24 mouse cellular contexts compared by ENCODE assay signal in the genomic region with DNA sequence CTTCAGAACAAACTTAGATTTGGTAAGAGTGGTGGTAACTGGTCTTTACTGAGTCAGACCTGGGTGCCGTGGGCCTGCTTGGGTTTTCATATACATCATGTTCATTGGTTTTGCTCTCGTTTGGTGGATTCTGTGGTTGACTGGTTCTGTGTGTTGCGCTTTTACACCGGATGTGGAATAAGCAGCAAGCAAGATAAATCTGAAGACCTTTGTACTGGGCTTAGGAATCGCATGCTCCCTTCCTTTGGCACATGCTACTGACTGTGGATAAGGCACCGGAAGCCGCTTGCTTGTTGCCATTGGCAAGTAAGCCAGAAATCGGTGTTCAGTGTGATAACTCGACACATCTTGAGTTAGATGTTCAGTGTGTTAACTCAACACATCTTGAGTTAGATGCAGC. TPM values are rescaled to one million over a fixed set of nuclear protein-coding genes. Genes with fewer than 3 reads are reported as not detected.
DNase-seq lines count a peak whose midpoint lies in the region; ATAC-seq and TF ChIP-seq lines count a peak whose summit lies in the region.
"Had no signal": no experiment of that assay in that cellular context is flagged by ENCODE, and none has a peak within 500 bp of the region (broad histone marks: within the 10 kb centered on the region; RNA-seq: fewer than 3 reads in every experiment).

No protein-coding gene starts in this region.

- 79% methylated on average over 9 of the region's 9 CpGs for WGBS in intestine, postnatal 0 days
- 89% methylated on average over 9 of the region's 9 CpGs for WGBS in intestine, embryonic 15.5 days
- 91% methylated on average over 9 of the region's 9 CpGs for WGBS in limb, embryonic 10.5 days

- no peaks in the 10 kb centered on the region for H3K27me3 ChIP-seq in intestine, postnatal 0 days (replicated peaks; ENCODE audit: control insufficient read depth, insufficient read depth, low read length)
- H3K27me3 ChIP-seq in intestine, embryonic 15.5 days (replicated peaks) = no peaks in the 10 kb centered on the region
- H3K27me3 ChIP-seq in limb, embryonic 10.5 days (ENCODE audit: low read depth, poor library complexity, severe bottlenecking) = no peaks in the 10 kb centered on the region
- H3K27me3 ChIP-seq: midbrain, embryonic 12.5 days; neural tube, embryonic 15.5 days had no signal

- H3K9ac ChIP-seq in intestine, postnatal 0 days (ENCODE audit: low read depth, low read length) = no peak overlapping the region
- H3K9ac ChIP-seq in intestine, embryonic 15.5 days = no peak overlapping the region
- H3K9ac ChIP-seq: forebrain, postnatal 0 days; liver, postnatal 0 days; midbrain, embryonic 12.5 days; neural tube, embryonic 15.5 days had no signal

- H3K4me3 ChIP-seq in intestine, postnatal 0 days (ENCODE audit: low read depth, low read length) = no peak overlapping the region
- no peak overlapping the region for H3K4me3 ChIP-seq in intestine, embryonic 15.5 days (replicated peaks)
- no peak overlapping the region for H3K4me3 ChIP-seq in limb, embryonic 10.5 days
- H3K4me3 ChIP-seq: embryonic facial prominence, embryonic 10.5 days; midbrain, embryonic 12.5 days; neural tube, embryonic 15.5 days had no signal

- ATAC-seq in intestine, postnatal 0 days = peak; percentile 57; the same call in 1 of the 2 replicates
- no peak for ATAC-seq in intestine, embryonic 15.5 days
- ATAC-seq: forebrain, postnatal 0 days; hindbrain, embryonic 16.5 days; liver, postnatal 0 days; lung, postnatal 0 days had no signal

- no peak overlapping the region for H3K27ac ChIP-seq in intestine, postnatal 0 days (ENCODE audit: low read depth, low read length)
- H3K27ac ChIP-seq in intestine, embryonic 15.5 days = no peak overlapping the region
- H3K27ac ChIP-seq in limb, embryonic 10.5 days = no peak overlapping the region
- H3K27ac ChIP-seq: embryonic facial prominence, embryonic 10.5 days; macrophage; midbrain, embryonic 12.5 days; neural tube, embryonic 15.5 days had no signal

- peaks cover 24% of the 10 kb centered on the region for H3K36me3 ChIP-seq in intestine, postnatal 0 days (ENCODE audit: control insufficient read depth, insufficient read depth)
- H3K36me3 ChIP-seq in intestine, embryonic 15.5 days = peaks cover 13% of the 10 kb centered on the region
- H3K36me3 ChIP-seq in limb, embryonic 10.5 days = peaks cover 39% of the 10 kb centered on the region

- H3K9me3 ChIP-seq in intestine, postnatal 0 days (ENCODE audit: control insufficient read depth) = no peaks in the 10 kb centered on the region
- no peaks in the 10 kb centered on the region for H3K9me3 ChIP-seq in intestine, embryonic 15.5 days
- H3K9me3 ChIP-seq in limb, embryonic 10.5 days (replicated peaks) = no peaks in the 10 kb centered on the region
- H3K9me3 ChIP-seq: neural tube, embryonic 15.5 days had no signal

- H3K4me2 ChIP-seq in intestine, postnatal 0 days (replicated peaks; ENCODE audit: low read depth) = no peak overlapping the region
- no peak overlapping the region for H3K4me2 ChIP-seq in intestine, embryonic 15.5 days (replicated peaks)
- H3K4me2 ChIP-seq: midbrain, embryonic 12.5 days; neural tube, embryonic 15.5 days had no signal

- H3K4me1 ChIP-seq in intestine, postnatal 0 days (replicated peaks; ENCODE audit: control insufficient read depth, insufficient read depth, low read length) = no peaks in the 10 kb centered on the region
- H3K4me1 ChIP-seq in intestine, embryonic 15.5 days (replicated peaks) = no peaks in the 10 kb centered on the region
- no peaks in the 10 kb centered on the region for H3K4me1 ChIP-seq in limb, embryonic 10.5 days

- intact Hi-C loops in heart, postnatal 10 days (cut with DNase I) = loop anchor here (5.0 kb wide), 1 partner anchor 52 kb away; no protein-coding TSS in a partner anchor

- no peak for TF ChIP-seq CTCF in intestine, postnatal 0 days (IDR thresholded peaks at IDR 0.05; ENCODE audit: low read depth)

- DNase-seq in CD4-positive helper T cell, adult 2 months (ENCODE audit: low read depth, low spot score) = peak; percentile 57
- peak; percentile 43 to 56 for DNase-seq in CD8-positive naive resting alpha-beta T cell, adult 2 months (ENCODE audit: low read depth in 2 of 2, low spot score in 2 of 2)
- peak; percentile 26 for DNase-seq in limb, embryonic 10.5 days (ENCODE audit: low spot score)
- DNase-seq in heart, postnatal 10 days = no peak
- DNase-seq in adrenal gland, postnatal 36 days = no peak
- DNase-seq in kidney, postnatal 25 days = no peak
- DNase-seq: adrenal gland, postnatal 25 days; cerebellum, adult 11 months; cerebellum, adult 9-11 months; kidney, adult 9 months; kidney, postnatal 36 days; liver, postnatal 0 days; right cerebral cortex, adult 18-20 months; right cerebral cortex, postnatal 4 days; thymus, postnatal 36 days had no signal

RNA-seq across cellular contexts. Expression of a gene that starts 15.4 kb away (rescaled TPM):
- polyA plus RNA-seq in intestine, postnatal 0 days (2015; fragmentation: Nextera tagmentation; extraction: Ambion mirVana) = 13.0 and 16.1 TPM in 2 replicates
- polyA plus RNA-seq in intestine, embryonic 15.5 days (2015; fragmentation: Nextera tagmentation; extraction: Ambion mirVana) = 9.5 TPM in 2 replicates
- polyA plus RNA-seq in limb, embryonic 10.5 days (2016; fragmentation: Nextera tagmentation; extraction: Ambion mirVana) = 6.3 and 7.2 TPM in 2 replicates
- 100 to 1,000 TPM; 114 to 116 TPM for total RNA-seq in heart, postnatal 10 days (2021)
- total RNA-seq in adrenal gland, postnatal 36 days (2021) = 10 to 100 TPM; 27.4 to 47.7 TPM

Comparison
In these comparisons a context has a peak if more than half of its experiments do, and no peak if none do; other contexts are left out.
1. DNase-seq: peak in CD4-positive helper T cell, adult 2 months (single experiment), CD8-positive naive resting alpha-beta T cell, adult 2 months (2 of 2) and limb, embryonic 10.5 days (single experiment); none in heart, postnatal 10 days (0 of 2), adrenal gland, postnatal 36 days (0 of 2) and kidney, postnatal 25 days (0 of 2).